Mouse (Mus musculus) skeletal muscle tissue, postnatal 0 days (tissue): ENCODE results near the gene Marcksl1. TPM values are rescaled to one million over a fixed set of nuclear protein-coding genes. Genes with fewer than 3 reads are reported as not detected.

Source experiments
- microRNA-seq, 2 experiments: library from miRNA; unstranded; fragments of <30 nt; microRNA quantifications; one replicate each; pipeline ENCODE4; 2016
- polyA plus RNA-seq: library from polyadenylated mRNA; unstranded; fragments of >200 nt; fragmentation: Nextera tagmentation; extraction: Ambion mirVana; gene quantifications from 2 replicates; pipeline ENCODE4 v1.2.1, GENCODE M21; 2015

Marcksl1 gene
- polyA plus RNA-seq: 75.3 and 95.8 TPM in 2 replicates

GRCm38 (mm10) chr4:129513086-129513767 is at the start of gene Marcksl1:
Gene Marcksl1, plus strand, starts transcription at chr4:129513581.

GRCm38 (mm10) chr4:129490972-129491880 is 22.2 kb upstream of the Marcksl1 start, which contains the start of the genes Tssk3 and Fam229a:
Gene Tssk3, minus strand, starts transcription at chr4:129491022.
Gene Fam229a, plus strand, starts transcription at chr4:129491190.

GRCm38 (mm10) chr4:129542592-129543141 is 29.3 kb downstream of the Marcksl1 start, which contains the start of gene Hdac1:
Gene Hdac1, minus strand, starts transcription at chr4:129542713.

Small RNAs within 50 kb of the gene (microRNA-seq; reads per million reads assigned to microRNA genes)
- gene Mir8119: 0 reads per million in 2 experiments

Other genes starting within 250 kb of the Marcksl1 start
- gene Sync, start 226.0 kb upstream of the Marcksl1 start, polyA plus RNA-seq: 36.7 and 40.0 TPM in 2 replicates
- gene Rbbp4, start 178.2 kb upstream of the Marcksl1 start, polyA plus RNA-seq: 188 and 198 TPM in 2 replicates
- gene Zbtb8os, start 177.9 kb upstream of the Marcksl1 start, polyA plus RNA-seq: 28.6 and 30.2 TPM in 2 replicates
- 3.8 and 6.5 TPM in 2 replicates for gene Zbtb8a, start 135.5 kb upstream of the Marcksl1 start, polyA plus RNA-seq
- gene Zbtb8b, start 72.7 kb upstream of the Marcksl1 start, polyA plus RNA-seq: not detected in 2 replicates
- 16.8 and 20.1 TPM in 2 replicates for gene Bsdc1, start 52.0 kb upstream of the Marcksl1 start, polyA plus RNA-seq
- not detected in 2 replicates for gene Tssk3, start 22.6 kb upstream of the Marcksl1 start, polyA plus RNA-seq
- not detected in 2 replicates for gene Fam229a, start 22.4 kb upstream of the Marcksl1 start, polyA plus RNA-seq
- 49.0 and 59.8 TPM in 2 replicates for gene Hdac1, start 29.1 kb downstream of the Marcksl1 start, polyA plus RNA-seq
- 0.78 and 1.2 TPM in 2 replicates for gene Lck, start 60.1 kb downstream of the Marcksl1 start, polyA plus RNA-seq
- 1.7 and 2.5 TPM in 2 replicates for gene Fam167b, start 65.0 kb downstream of the Marcksl1 start, polyA plus RNA-seq
- 169 and 180 TPM in 2 replicates for gene Eif3i, start 87.1 kb downstream of the Marcksl1 start, polyA plus RNA-seq
- 125 and 129 TPM in 2 replicates for gene Tmem234, start 87.1 kb downstream of the Marcksl1 start, polyA plus RNA-seq
- 1.8 TPM in 2 replicates for gene Dcdc2b, start 100.7 kb downstream of the Marcksl1 start, polyA plus RNA-seq
- 15.0 and 17.6 TPM in 2 replicates for gene Iqcc, start 105.5 kb downstream of the Marcksl1 start, polyA plus RNA-seq
- 42.5 and 46.6 TPM in 2 replicates for gene Ccdc28b, start 110.4 kb downstream of the Marcksl1 start, polyA plus RNA-seq
- 25.4 and 27.7 TPM in 2 replicates for gene Txlna, start 127.5 kb downstream of the Marcksl1 start, polyA plus RNA-seq
- gene Kpna6, start 159.2 kb downstream of the Marcksl1 start, polyA plus RNA-seq: 13.8 and 15.4 TPM in 2 replicates
- 3.0 and 3.3 TPM in 2 replicates for gene Tmem39b, start 183.3 kb downstream of the Marcksl1 start, polyA plus RNA-seq
- gene Khdrbs1, start 228.7 kb downstream of the Marcksl1 start, polyA plus RNA-seq: 37.6 and 38.5 TPM in 2 replicates